Mouse (Mus musculus) spleen, postnatal 10 days (tissue): Measurements from ENCODE around the gene Olfr1046.
"Not testable (repeated sequence)": the region's sequence is repeated elsewhere in the genome, so short reads cannot be mapped to it uniquely, and the experiment has no call there.

Experiments used
- DNase-seq, 2 experiments: peaks; one replicate each; pipeline ENCODE4 v3.0.0; 2021 to 2022; ENCODE audit warnings: low spot score in 2 of 2

The Olfr1046 gene

GRCm38 (mm10) chr2:86219214-86219613 lies at the start of gene Olfr1046:
Olfr1046 (minus strand) TSS chr2:86219314.
- no peak for DNase-seq

DNA sequence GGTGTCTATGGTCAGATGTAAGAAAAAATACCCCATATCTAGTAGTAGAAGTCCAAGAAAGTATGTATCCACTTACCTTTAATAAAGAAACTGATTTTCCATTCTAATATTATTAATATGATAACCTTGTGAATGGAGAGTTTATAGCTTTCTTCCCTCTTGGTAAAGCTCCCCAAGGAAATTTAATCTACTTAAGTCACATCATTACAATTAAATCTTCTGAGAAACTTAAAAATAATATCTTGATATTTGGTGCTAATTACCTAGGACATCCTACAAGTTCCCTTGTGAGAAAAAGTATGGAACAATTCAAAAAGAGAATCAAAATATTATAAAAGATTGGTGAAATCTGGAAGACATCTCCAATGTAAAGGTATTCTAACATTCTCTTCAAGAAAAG lies 39.1 kb upstream of the Olfr1046 start, which contains the start of gene Olfr1049:
Gene Olfr1049 (minus strand): TSS at position 101 of the 400 bp plus-strand sequence.
- DNase-seq, result not testable (repeated sequence)

DNA sequence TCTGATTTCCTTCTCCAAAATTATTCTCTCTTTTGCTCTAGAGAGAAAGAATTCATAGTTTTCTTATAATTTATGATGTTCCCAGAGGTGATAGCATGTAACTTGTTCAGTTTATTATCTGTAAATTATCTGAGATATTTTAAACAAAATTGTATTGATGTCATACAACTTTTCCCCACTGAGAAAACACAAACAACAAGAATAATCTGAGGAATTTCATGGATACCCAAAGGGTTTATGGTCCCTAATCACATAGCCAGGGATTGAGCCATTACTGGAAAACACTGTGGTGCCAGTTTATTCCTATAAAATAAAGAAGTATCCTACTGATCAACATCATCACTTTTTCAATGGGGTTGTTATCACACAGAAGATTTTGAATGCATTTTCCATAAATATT lies 21.1 kb upstream of the Olfr1046 start, which contains the start of gene Olfr1048:
Gene Olfr1048 (minus strand): TSS at position 101 of the 400 bp plus-strand sequence.
- DNase-seq, result no peak

DNA sequence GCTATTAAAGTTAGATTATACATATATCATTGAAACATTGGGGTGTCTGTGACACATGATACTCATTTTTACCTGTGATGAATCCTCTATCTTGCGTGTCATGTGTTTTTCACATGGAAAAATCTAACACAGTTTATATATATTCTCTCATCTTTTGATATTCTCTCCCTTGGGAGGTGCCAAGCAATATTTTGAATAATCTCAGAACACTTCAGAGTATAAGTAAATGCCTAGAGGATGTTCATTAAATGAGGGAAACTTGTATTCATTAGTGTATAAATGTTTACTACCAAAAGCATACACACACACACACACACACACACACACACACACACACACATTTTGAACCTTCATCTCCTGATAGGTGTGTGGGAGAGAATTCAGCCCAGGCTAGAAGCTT lies 12.2 kb upstream of the Olfr1046 start, which contains the start of gene Olfr1047:
Gene Olfr1047 (minus strand): TSS at position 101 of the 400 bp plus-strand sequence.
- DNase-seq, result no peak

GRCm38 (mm10) chr2:86202909-86203308 lies 16.2 kb downstream of the Olfr1046 start, which contains the start of gene Olfr1045:
Olfr1045 (minus strand) TSS chr2:86203009.
- no peak for DNase-seq

GRCm38 (mm10) chr2:86195863-86196262 lies 23.3 kb downstream of the Olfr1046 start:
- no peak for DNase-seq

GRCm38 (mm10) chr2:86185583-86185982 lies 33.5 kb downstream of the Olfr1046 start, which contains the start of gene Olfr52:
Olfr52 (minus strand) TSS chr2:86185683.
- no peak for DNase-seq

DNA sequence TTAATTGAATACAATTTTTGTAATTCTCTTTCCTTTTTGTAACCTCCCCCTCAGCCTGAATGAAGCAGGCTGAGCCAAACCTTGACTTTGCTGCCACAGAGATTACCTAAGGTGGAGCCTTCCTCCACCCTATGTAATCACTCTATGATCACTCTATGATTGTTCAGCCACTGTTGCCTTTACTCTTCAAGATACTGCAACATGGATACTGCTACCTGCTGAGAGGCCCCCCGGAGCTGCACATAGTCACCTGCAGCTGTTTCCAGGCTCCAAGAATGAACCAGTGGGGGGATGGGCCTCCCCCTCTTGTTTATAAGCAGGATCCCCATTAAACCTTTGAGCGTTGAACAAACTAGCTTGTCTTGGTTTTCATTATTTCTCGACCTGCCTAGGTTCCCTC lies 39.2 kb downstream of the Olfr1046 start:
- no peak for DNase-seq

DNA sequence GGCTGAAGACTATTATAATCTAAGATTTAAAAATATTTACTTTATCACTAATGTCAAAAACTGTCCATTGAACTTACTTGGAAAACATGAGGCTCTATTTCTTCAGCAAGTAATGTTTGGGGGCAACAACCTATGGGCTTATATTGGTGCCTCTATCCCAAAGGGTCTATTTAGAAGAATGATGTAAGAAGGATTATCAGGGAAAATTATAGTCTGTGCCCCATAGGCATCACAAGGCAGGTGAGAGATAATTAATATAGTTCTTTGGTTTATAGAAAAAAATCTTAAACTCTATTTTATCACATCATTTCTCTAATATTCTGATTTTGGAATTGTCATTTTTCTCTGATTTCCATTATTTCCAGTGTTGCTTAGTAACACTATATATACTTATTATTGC lies 41.4 kb downstream of the Olfr1046 start, which contains the start of gene Olfr1044:
Gene Olfr1044 (minus strand): TSS at position 101 of the 400 bp plus-strand sequence.
- no peak for DNase-seq

DNA sequence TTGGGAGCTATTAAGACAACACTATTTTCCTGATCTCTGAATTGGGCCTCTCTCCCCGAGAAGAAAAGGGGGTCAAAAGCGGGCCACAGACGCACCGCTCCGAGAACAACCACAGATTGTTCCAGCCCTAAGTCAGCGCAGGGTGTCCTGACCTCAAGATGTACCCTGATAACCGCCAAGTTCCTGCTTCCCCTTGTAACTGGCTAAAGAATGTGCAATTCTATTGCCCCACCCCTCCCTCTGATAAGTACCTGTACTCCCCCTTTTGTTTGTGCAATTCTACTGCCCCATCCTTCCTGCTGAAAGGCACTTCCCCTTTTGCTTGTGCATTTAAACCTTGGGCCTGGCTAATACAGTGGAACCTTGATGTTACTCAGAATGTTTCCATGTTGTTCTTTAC lies 43.7 kb downstream of the Olfr1046 start:
- DNase-seq, result not testable (repeated sequence)

- DNase-seq, result no peak
These were observed 51.7 kb downstream of the Olfr1046 start, which contains the start of gene Olfr1043 for GRCm38 (mm10) chr2:86167422-86167821. Olfr1043 (minus strand) TSS chr2:86167522.
